Mouse (Mus musculus) neural tube, embryonic 13.5 days (tissue): ENCODE data around the gene Ung. TPM values are rescaled to one million over a fixed set of nuclear protein-coding genes. Genes with fewer than 3 reads are reported as not detected.

Source experiments
- ATAC-seq: fragments of 200-750 bp; cut with Nextera tagmentation; 2 replicates; pipeline ENCODE4 v1.8.0; 2017; ENCODE audit warnings: low read depth, mild to moderate bottlenecking, moderate TSS enrichment, moderate library complexity
- H3K27ac ChIP-seq: fragments of 300-500 bp; sonication (generic); replicated peaks from 2 replicates; pipeline ENCODE4 v1.5.1; 2015; ENCODE audit warnings: moderate library complexity, mild to moderate bottlenecking, inconsistent platforms
- H3K27me3 ChIP-seq: fragments of 300-500 bp; sonication (generic); 2 replicates; pipeline ENCODE4 v1.6.1; 2015; ENCODE audit warnings: mild to moderate bottlenecking, inconsistent platforms
- H3K36me3 ChIP-seq: fragments of 300-500 bp; sonication (generic); 2 replicates; pipeline ENCODE4 v1.6.1; 2015; ENCODE audit warnings: mild to moderate bottlenecking, inconsistent platforms
- H3K4me1 ChIP-seq: fragments of 300-500 bp; sonication (generic); replicated peaks from 2 replicates; pipeline ENCODE4 v1.6.1; 2015; ENCODE audit warnings: inconsistent platforms
- H3K4me2 ChIP-seq: fragments of 300-500 bp; sonication (generic); 2 replicates; pipeline ENCODE4 v1.6.1; 2015; ENCODE audit warnings: inconsistent platforms, mild to moderate bottlenecking, moderate library complexity
- H3K4me3 ChIP-seq: fragments of 300-500 bp; sonication (generic); 2 replicates; pipeline ENCODE4 v1.5.1; 2015; ENCODE audit warnings: mild to moderate bottlenecking, inconsistent platforms
- H3K9ac ChIP-seq: fragments of 300-500 bp; sonication (generic); 2 replicates; pipeline ENCODE4 v1.6.1; 2015; ENCODE audit warnings: moderate library complexity, mild to moderate bottlenecking, inconsistent platforms
- H3K9me3 ChIP-seq: fragments of 300-500 bp; sonication (generic); 2 replicates; pipeline ENCODE4 v1.6.1; 2016; ENCODE audit warnings: inconsistent platforms
- WGBS: fragments of 180-500 bp; shearing (Covaris S2); methylation state at CpG from one replicate; pipeline ENCODE4 v1.1.7; 2015; 5-methylcytosine and 5-hydroxymethylcytosine counted together
- polyA plus RNA-seq: library from polyadenylated mRNA; unstranded; fragments of >200 nt; fragmentation: Nextera tagmentation; extraction: Ambion mirVana; gene quantifications from 2 replicates; pipeline ENCODE4 v1.2.1, GENCODE M21; 2015

Gene Ung
- polyA plus RNA-seq = 9.0 and 9.6 TPM in 2 replicates

GRCm38 (mm10) chr5:114130211-114130605, at the start of gene Ung:
Ung (plus strand) TSS chr5:114130386.
- no peaks in the 10 kb centered on the region for H3K9me3 ChIP-seq
- H3K4me2 ChIP-seq = peak within 1 kb of the TSS; percentile 97
- no peaks in the 10 kb centered on the region for H3K27me3 ChIP-seq
- peak; percentile 60 for ATAC-seq
- peak within 1 kb of the TSS; percentile 52; the same call in 1 of the 2 replicates for H3K27ac ChIP-seq
- H3K4me3 ChIP-seq = peak within 1 kb of the TSS; percentile 89
- H3K9ac ChIP-seq = peak within 1 kb of the TSS; percentile 69
- WGBS = under 1% methylated on average over 29 of the region's 29 CpGs
- H3K36me3 ChIP-seq = no peaks in the 10 kb centered on the region; the same call in 1 of the 2 replicates
- H3K4me1 ChIP-seq = peaks cover 30% of the 10 kb centered on the region

DNA sequence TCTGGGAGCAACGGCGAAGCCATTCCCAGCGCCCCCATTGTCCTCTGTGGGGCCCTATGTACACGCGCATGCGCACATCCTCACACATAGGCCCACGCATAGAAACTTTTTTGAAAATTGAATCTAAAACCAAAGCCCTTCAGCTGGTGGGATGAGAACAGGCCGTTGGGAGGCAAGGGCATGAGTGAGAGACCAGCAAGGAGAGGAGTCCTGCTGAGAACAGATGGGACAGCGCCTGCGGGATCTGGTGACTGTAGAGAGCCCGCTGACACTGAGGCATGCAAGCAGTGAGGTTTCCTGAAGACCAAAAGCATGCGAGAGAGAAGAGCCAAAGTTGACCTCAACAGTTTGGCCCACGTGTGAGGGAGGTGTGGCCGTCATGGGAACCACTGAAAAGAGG, 44.7 kb upstream of the Ung start:
- no peak for ATAC-seq
- no peak overlapping the region for H3K9ac ChIP-seq
- peaks cover 7% of the 10 kb centered on the region; the same call in 1 of the 2 replicates for H3K36me3 ChIP-seq
- WGBS = 84% methylated on average over 14 of the region's 14 CpGs
- H3K27me3 ChIP-seq = no peaks in the 10 kb centered on the region
- H3K9me3 ChIP-seq = no peaks in the 10 kb centered on the region
- H3K27ac ChIP-seq = no peak overlapping the region
- H3K4me3 ChIP-seq = no peak overlapping the region
- peaks cover 17% of the 10 kb centered on the region for H3K4me1 ChIP-seq
- no peak overlapping the region for H3K4me2 ChIP-seq

- H3K27ac ChIP-seq = no peak overlapping the region
- H3K9me3 ChIP-seq = no peaks in the 10 kb centered on the region
- no peak overlapping the region for H3K4me2 ChIP-seq
- H3K27me3 ChIP-seq = no peaks in the 10 kb centered on the region
- 76% methylated on average over 12 of the region's 12 CpGs for WGBS
- H3K4me3 ChIP-seq = no peak overlapping the region
- H3K4me1 ChIP-seq = peaks cover 24% of the 10 kb centered on the region
- no peak for ATAC-seq
- H3K9ac ChIP-seq = no peak overlapping the region
- H3K36me3 ChIP-seq = 0 out of 2 replicates have a peak, but pooled peaks cover 3% of the 10 kb centered on the region
Measured at GRCm38 (mm10) chr5:114087875-114088480, 42.2 kb upstream of the Ung start.

- H3K4me3 ChIP-seq = peak overlapping the region; percentile 71
- H3K36me3 ChIP-seq = no peaks in the 10 kb centered on the region
- peak; percentile 37; the same call in 1 of the 2 replicates for ATAC-seq
- H3K27me3 ChIP-seq = no peaks in the 10 kb centered on the region
- WGBS = 14% methylated on average over 7 of the region's 7 CpGs
- H3K4me1 ChIP-seq = peaks cover 24% of the 10 kb centered on the region
- peak overlapping the region; percentile 93 for H3K9ac ChIP-seq
- no peaks in the 10 kb centered on the region for H3K9me3 ChIP-seq
- peak overlapping the region; percentile 64 for H3K4me2 ChIP-seq
- peak overlapping the region; percentile 97 for H3K27ac ChIP-seq
Measured at GRCm38 (mm10) chr5:114090421-114091013, 39.7 kb upstream of the Ung start.

DNA sequence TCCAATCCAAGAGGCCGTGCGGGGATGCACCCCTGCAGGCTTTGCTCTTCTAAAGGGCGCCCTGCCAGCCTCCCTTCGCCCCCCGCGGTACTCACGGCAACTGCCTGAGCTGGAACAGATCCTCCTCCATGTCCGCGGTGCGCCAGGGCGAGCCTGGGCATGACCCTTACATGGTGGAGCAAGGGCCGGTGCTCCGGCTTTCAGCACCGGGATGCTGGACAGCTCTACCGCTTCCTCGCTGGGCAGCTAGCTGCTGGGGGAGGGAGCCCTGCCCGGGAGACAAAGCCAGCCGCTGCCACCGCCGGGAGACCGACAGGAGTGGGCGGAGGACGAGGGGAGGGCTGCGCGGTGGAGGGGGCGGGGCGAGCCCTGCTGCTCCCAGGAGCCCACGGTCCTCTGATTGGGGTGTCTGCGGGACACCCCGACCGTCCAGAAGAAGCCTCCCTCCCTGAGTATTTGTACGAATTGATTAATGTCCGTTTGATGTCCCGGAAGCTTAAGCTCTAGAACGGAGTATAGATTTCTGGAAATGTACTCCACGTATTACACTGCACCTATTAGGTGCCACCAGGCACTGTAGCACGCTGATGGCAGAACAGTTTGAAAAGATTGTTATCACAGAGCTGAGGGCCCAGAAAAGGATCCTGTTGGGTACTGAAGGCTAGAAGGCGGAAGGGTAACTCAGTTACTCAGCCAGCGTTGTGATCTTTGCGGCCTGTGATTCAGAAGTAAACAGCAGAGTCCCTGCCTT, 39.0 kb upstream of the Ung start, which contains the start of gene Svop:
Svop (minus strand) TSS at position 514 of the 751 bp plus-strand sequence.
- Histone ChIP-seq H3K9me3 (no peaks in the 10 kb centered on the region), H3K27me3 (no peaks in the 10 kb centered on the region), H3K4me1 (peaks cover 24% of the 10 kb centered on the region), H3K4me3 (peak within 1 kb of the TSS; percentile 71), H3K27ac (peak within 1 kb of the TSS; percentile 97), H3K4me2 (peak within 1 kb of the TSS; percentile 64), H3K36me3 (no peaks in the 10 kb centered on the region), H3K9ac (peak within 1 kb of the TSS; percentile 93)
- ATAC-seq = peak; percentile 91
- WGBS = 3% methylated on average over 40 of the region's 40 CpGs

- Histone ChIP-seq H3K4me2 (peak overlapping the region; percentile 80), H3K4me1 (peaks cover 22% of the 10 kb centered on the region), H3K27me3 (no peaks in the 10 kb centered on the region), H3K27ac (peak overlapping the region; percentile 78), H3K9ac (peak overlapping the region; percentile 95), H3K36me3 (peaks cover 22% of the 10 kb centered on the region; the same call in 1 of the 2 replicates), H3K9me3 (no peaks in the 10 kb centered on the region), H3K4me3 (peak overlapping the region; percentile 96)
- 8% methylated on average over 37 of the region's 37 CpGs for WGBS
- ATAC-seq = peak; percentile 92
Measured at GRCm38 (mm10) chr5:114099709-114100389, 30.3 kb upstream of the Ung start.

DNA sequence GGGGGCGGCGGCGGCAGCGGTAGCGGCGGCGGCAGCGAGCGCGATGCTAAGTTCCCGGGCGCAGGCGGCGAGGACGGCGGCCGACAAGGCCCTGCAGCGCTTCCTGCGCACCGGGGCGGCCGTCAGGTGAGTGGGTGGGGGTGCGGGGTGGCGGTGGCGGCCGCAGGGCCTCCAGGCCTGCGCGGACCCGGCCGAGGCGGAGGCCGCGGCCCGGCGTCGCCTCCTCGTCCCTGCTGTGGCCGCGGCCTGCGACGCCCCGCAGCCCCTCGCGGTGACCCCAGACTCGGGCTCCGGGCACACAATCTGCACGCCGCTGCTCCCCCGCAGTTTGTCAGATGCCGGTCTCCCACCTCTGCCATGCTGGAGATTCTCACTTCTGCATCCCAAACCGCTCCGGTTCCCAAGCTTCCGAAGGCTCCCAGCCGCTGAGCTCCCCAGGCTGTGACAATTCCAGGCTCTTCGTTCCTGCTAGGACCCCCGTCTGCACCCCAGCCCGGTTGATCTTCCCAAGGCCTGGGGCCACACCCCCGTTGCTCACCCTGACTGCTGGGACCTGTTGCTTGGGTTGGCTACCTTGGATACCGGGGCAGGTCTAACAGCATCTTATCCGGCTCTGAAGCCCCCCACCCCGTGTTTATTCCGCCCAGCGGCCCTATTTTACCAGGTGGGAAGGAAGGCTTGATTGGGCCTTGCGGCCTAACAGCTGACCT, 29.6 kb upstream of the Ung start:
- peak overlapping the region; percentile 80 for H3K4me2 ChIP-seq
- 3% methylated on average over 58 of the region's 64 CpGs for WGBS
- H3K27ac ChIP-seq = peak overlapping the region; percentile 78
- no peaks in the 10 kb centered on the region for H3K9me3 ChIP-seq
- H3K4me3 ChIP-seq = peak overlapping the region; percentile 96
- ATAC-seq = peak; percentile 49
- H3K27me3 ChIP-seq = no peaks in the 10 kb centered on the region
- H3K9ac ChIP-seq = peak overlapping the region; percentile 95
- H3K36me3 ChIP-seq = peaks cover 29% of the 10 kb centered on the region
- H3K4me1 ChIP-seq = peaks cover 22% of the 10 kb centered on the region

DNA sequence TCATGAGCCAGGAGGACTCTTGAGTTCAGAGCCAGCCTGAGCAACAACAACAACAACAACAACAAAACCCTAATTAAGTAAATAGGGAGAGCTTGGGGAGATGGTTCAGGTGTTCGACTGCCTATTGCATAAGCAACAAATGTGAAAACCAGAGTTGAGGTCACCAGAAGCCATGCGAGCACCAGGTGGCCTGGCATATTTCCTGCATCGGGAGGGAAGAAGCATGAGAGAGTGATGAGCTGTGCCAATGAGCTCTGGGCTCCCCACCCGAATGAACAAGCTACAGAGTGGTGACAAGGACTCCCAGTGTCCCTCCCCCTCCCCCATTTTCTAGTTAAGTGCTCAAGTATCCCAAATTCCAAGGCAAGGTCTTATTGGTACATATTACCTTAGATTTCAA, 28.3 kb upstream of the Ung start:
- Histone ChIP-seq H3K4me1 (peaks cover 22% of the 10 kb centered on the region), H3K9me3 (no peaks in the 10 kb centered on the region), H3K9ac (no peak overlapping the region), H3K4me3 (0 out of 2 replicates have a peak overlapping the region, but pooled peaks have one; percentile 96), H3K27ac (no peak overlapping the region), H3K27me3 (no peaks in the 10 kb centered on the region), H3K36me3 (peaks cover 42% of the 10 kb centered on the region), H3K4me2 (no peak overlapping the region)
- WGBS = 90% methylated on average over 4 of the region's 4 CpGs
- no peak for ATAC-seq

DNA sequence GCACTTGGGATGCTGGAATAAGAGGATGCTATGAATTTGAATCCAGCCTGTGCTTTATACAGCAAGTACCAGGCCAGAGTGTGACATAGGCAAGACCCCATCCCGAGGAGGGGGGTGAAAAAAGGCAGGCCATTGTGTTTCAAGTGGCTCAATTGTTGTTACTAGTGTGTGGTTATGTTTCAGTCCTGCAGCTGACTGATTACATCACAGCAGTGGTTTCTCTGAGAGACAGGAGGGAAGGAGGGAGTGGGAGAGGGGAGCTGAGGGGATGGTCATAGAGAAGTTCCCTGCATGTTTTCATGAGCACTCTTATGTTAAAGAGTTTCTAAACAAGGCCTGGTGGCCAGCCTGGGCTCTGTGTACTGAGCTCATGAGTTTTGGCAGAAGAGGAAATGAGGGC, 27.4 kb upstream of the Ung start:
- peaks cover 51% of the 10 kb centered on the region for H3K36me3 ChIP-seq

DNA sequence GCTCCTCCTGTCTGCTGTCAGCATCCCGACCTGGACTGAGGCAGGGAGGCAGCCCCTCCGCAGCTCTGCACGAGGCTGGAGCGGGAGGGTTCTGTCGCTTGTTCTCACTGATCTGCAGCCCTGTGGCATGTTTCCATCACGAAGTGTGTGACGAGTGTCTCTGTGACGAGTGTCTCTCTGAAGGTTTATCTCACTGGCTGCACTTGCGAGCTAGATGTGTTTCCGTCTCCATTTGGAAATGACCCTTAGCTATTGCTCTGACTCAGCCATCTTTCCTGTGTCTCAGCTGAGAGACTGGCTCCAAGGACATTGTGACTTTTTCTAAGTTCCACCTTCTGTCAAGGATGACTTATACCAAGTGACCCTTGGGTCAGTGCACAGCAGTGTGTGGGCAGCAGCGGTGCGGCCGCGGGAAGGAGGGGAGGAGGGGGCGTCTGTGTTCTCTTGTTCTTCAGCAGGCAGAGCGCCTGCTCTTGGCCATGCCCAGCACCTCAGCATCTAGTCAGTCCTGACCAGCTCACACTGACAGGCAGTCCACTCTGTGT, 23.7 kb upstream of the Ung start:
- Histone ChIP-seq H3K4me3 (no peak overlapping the region), H3K36me3 (peaks cover 88% of the 10 kb centered on the region), H3K4me2 (no peak overlapping the region), H3K4me1 (peaks cover 6% of the 10 kb centered on the region), H3K9ac (no peak overlapping the region), H3K27ac (no peak overlapping the region), H3K27me3 (no peaks in the 10 kb centered on the region), H3K9me3 (no peaks in the 10 kb centered on the region)
- WGBS = 79% methylated on average over 16 of the region's 16 CpGs
- no peak for ATAC-seq

More for the DNA sequence above, 27.4 kb upstream of the Ung start:
- Histone ChIP-seq H3K4me3 (no peak overlapping the region), H3K4me1 (peaks cover 22% of the 10 kb centered on the region), H3K9me3 (no peaks in the 10 kb centered on the region), H3K9ac (no peak overlapping the region; the same call in 1 of the 2 replicates), H3K27ac (no peak overlapping the region), H3K4me2 (no peak overlapping the region), H3K27me3 (no peaks in the 10 kb centered on the region)
- ATAC-seq = no peak
- WGBS = 77% methylated on average over 1 of the region's 1 CpGs

DNA sequence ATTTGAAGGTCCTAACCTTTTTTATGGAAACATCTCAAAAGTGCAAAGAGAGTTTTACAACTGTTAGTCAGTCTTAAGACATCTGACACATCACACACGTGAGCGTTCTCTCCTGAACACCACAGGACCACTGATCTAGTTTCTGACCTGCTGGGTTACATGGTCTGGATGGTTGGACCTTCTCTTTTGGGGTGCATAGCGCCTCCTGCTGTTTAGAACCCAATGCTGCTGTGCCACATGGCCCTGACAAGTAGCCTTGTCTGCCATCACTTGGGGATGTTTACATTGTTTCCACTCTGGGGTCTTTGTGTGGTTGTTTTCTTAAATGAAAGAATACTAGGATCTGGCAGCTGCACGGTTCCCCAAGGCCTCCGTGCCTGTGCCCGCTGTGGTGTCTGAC, 16.9 kb upstream of the Ung start:
- Histone ChIP-seq H3K36me3 (peaks cover 97% of the 10 kb centered on the region), H3K9ac (no peak overlapping the region), H3K4me2 (no peak overlapping the region), H3K9me3 (no peaks in the 10 kb centered on the region), H3K4me3 (no peak overlapping the region), H3K27me3 (no peaks in the 10 kb centered on the region), H3K4me1 (no peaks in the 10 kb centered on the region), H3K27ac (no peak overlapping the region)
- 83% methylated on average over 6 of the region's 6 CpGs for WGBS
- no peak for ATAC-seq
